Mouse (Mus musculus) kidney, embryonic 15.5 days (tissue): ENCODE results near the gene Gpr142. TPM values are rescaled to one million over a fixed set of nuclear protein-coding genes. Genes with fewer than 3 reads are reported as not detected.

ENCODE experiments used
- ATAC-seq: fragments of 200-750 bp; cut with Nextera tagmentation; replicated peaks from 2 replicates; pipeline ENCODE4 v1.8.0; 2017; ENCODE audit warnings: moderate TSS enrichment; ENCODE audit not compliant: low FRiP score
- H3K27ac ChIP-seq: fragments of 300-500 bp; sonication (generic); 2 replicates; pipeline ENCODE4 v1.5.1; 2015; ENCODE audit warnings: mild to moderate bottlenecking, inconsistent platforms
- H3K27me3 ChIP-seq: fragments of 300-500 bp; sonication (generic); 2 replicates; pipeline ENCODE4 v1.6.1; 2015; ENCODE audit warnings: inconsistent platforms
- H3K36me3 ChIP-seq: fragments of 300-500 bp; sonication (generic); 2 replicates; pipeline ENCODE4 v1.6.1; 2015; ENCODE audit warnings: inconsistent platforms
- H3K4me1 ChIP-seq: fragments of 300-500 bp; sonication (generic); 2 replicates; pipeline ENCODE4 v1.6.1; 2015; ENCODE audit warnings: inconsistent platforms
- H3K4me2 ChIP-seq: fragments of 300-500 bp; sonication (generic); 2 replicates; pipeline ENCODE4 v1.6.1; 2015; ENCODE audit warnings: moderate library complexity, mild to moderate bottlenecking, inconsistent platforms
- H3K4me3 ChIP-seq: fragments of 300-500 bp; sonication (generic); replicated peaks from 2 replicates; pipeline ENCODE4 v1.5.1; 2015; ENCODE audit warnings: mild to moderate bottlenecking, inconsistent platforms
- H3K9ac ChIP-seq: fragments of 300-500 bp; sonication (generic); 2 replicates; pipeline ENCODE4 v1.6.1; 2015; ENCODE audit warnings: mild to moderate bottlenecking, inconsistent platforms
- H3K9me3 ChIP-seq: fragments of 300-500 bp; sonication (generic); replicated peaks from 2 replicates; pipeline ENCODE4 v1.6.1; 2016; ENCODE audit warnings: inconsistent platforms
- WGBS: fragments of 180-500 bp; shearing (Covaris S2); methylation state at CpG from one replicate; pipeline ENCODE4 v1.1.7; 2015; ENCODE audit warnings: mixed read lengths; 5-methylcytosine and 5-hydroxymethylcytosine counted together
- polyA plus RNA-seq: library from polyadenylated mRNA; unstranded; fragments of >200 nt; fragmentation: Nextera tagmentation; extraction: Ambion mirVana; gene quantifications from 2 replicates; pipeline ENCODE4 v1.2.1, GENCODE M21; 2015

The Gpr142 gene
- polyA plus RNA-seq, 1 experiment from 2014 or later, result 0.14 TPM

GRCm38 (mm10) chr11:114802540-114803267 is 4.0 kb downstream of the Gpr142 start:
- H3K4me1 ChIP-seq, result peaks cover 16% of the 10 kb centered on the region
- H3K9ac ChIP-seq, result 0 out of 2 replicates have a peak overlapping the region, but pooled peaks have one; percentile 10
- no peak for ATAC-seq
- no peak overlapping the region for H3K4me3 ChIP-seq
- H3K27ac ChIP-seq, result no peak overlapping the region
- H3K4me2 ChIP-seq, result 0 out of 2 replicates have a peak overlapping the region, but pooled peaks have one; percentile 9
- 61% methylated on average over 15 of the region's 15 CpGs for WGBS
- 0 out of 2 replicates have a peak, but pooled peaks cover 3% of the 10 kb centered on the region for H3K9me3 ChIP-seq
- H3K36me3 ChIP-seq, result no peaks in the 10 kb centered on the region
- no peaks in the 10 kb centered on the region for H3K27me3 ChIP-seq

GRCm38 (mm10) chr11:114803990-114804389 is 5.3 kb downstream of the Gpr142 start:
- Histone ChIP-seq H3K4me3 (no peak overlapping the region), H3K27ac (no peak overlapping the region), H3K4me2 (no peak overlapping the region), H3K9ac (no peak overlapping the region), H3K27me3 (no peaks in the 10 kb centered on the region), H3K4me1 (peaks cover 22% of the 10 kb centered on the region), H3K9me3 (0 out of 2 replicates have a peak, but pooled peaks cover 3% of the 10 kb centered on the region), H3K36me3 (no peaks in the 10 kb centered on the region)
- no peak for ATAC-seq
- WGBS, result 62% methylated on average over 8 of the region's 8 CpGs

- H3K9me3 ChIP-seq, result 0 out of 2 replicates have a peak, but pooled peaks cover under 1% of the 10 kb centered on the region
- WGBS, result 79% methylated on average over 2 of the region's 2 CpGs
- peaks cover 39% of the 10 kb centered on the region for H3K4me1 ChIP-seq
- no peak for ATAC-seq
- H3K36me3 ChIP-seq, result no peaks in the 10 kb centered on the region
- H3K27ac ChIP-seq, result no peak overlapping the region
- no peak overlapping the region for H3K4me2 ChIP-seq
- no peak overlapping the region for H3K4me3 ChIP-seq
- no peaks in the 10 kb centered on the region for H3K27me3 ChIP-seq
- no peak overlapping the region for H3K9ac ChIP-seq
Observed at GRCm38 (mm10) chr11:114807025-114807424, 8.3 kb downstream of the Gpr142 start.

GRCm38 (mm10) chr11:114807686-114808427 is 9.1 kb downstream of the Gpr142 start:
- no peak for ATAC-seq
- Histone ChIP-seq H3K4me2 (no peak overlapping the region), H3K36me3 (no peaks in the 10 kb centered on the region), H3K9me3 (no peaks in the 10 kb centered on the region), H3K27ac (no peak overlapping the region), H3K9ac (no peak overlapping the region), H3K27me3 (no peaks in the 10 kb centered on the region), H3K4me1 (peaks cover 35% of the 10 kb centered on the region), H3K4me3 (no peak overlapping the region)
- 33% methylated on average over 14 of the region's 14 CpGs for WGBS

- no peak overlapping the region for H3K27ac ChIP-seq
- H3K4me3 ChIP-seq, result no peak overlapping the region
- WGBS, result 86% methylated on average over 1 of the region's 1 CpGs
- H3K9ac ChIP-seq, result no peak overlapping the region
- H3K4me2 ChIP-seq, result no peak overlapping the region
- no peaks in the 10 kb centered on the region for H3K36me3 ChIP-seq
- no peak for ATAC-seq
- no peaks in the 10 kb centered on the region for H3K27me3 ChIP-seq
- no peaks in the 10 kb centered on the region for H3K9me3 ChIP-seq
- peaks cover 32% of the 10 kb centered on the region for H3K4me1 ChIP-seq
Observed at GRCm38 (mm10) chr11:114809371-114809770, 10.6 kb downstream of the Gpr142 start.

GRCm38 (mm10) chr11:114810344-114810743 is 11.6 kb downstream of the Gpr142 start:
- H3K4me3 ChIP-seq, result no peak overlapping the region
- H3K27ac ChIP-seq, result peak overlapping the region; percentile 46
- no peak overlapping the region for H3K4me2 ChIP-seq
- no peak overlapping the region for H3K9ac ChIP-seq
- WGBS, result 16% methylated on average over 4 of the region's 4 CpGs
- H3K27me3 ChIP-seq, result no peaks in the 10 kb centered on the region
- H3K36me3 ChIP-seq, result no peaks in the 10 kb centered on the region
- no peaks in the 10 kb centered on the region for H3K9me3 ChIP-seq
- H3K4me1 ChIP-seq, result peaks cover 36% of the 10 kb centered on the region
- no peak for ATAC-seq

GRCm38 (mm10) chr11:114812731-114813240 is 14.1 kb downstream of the Gpr142 start:
- Histone ChIP-seq H3K27ac (no peak overlapping the region), H3K4me2 (no peak overlapping the region), H3K9ac (no peak overlapping the region), H3K4me3 (no peak overlapping the region), H3K27me3 (no peaks in the 10 kb centered on the region), H3K9me3 (no peaks in the 10 kb centered on the region), H3K4me1 (peaks cover 30% of the 10 kb centered on the region), H3K36me3 (no peaks in the 10 kb centered on the region)
- peak; percentile 60 for ATAC-seq
- 3% methylated on average over 6 of the region's 6 CpGs for WGBS

- Histone ChIP-seq H3K4me1 (peaks cover 28% of the 10 kb centered on the region), H3K36me3 (no peaks in the 10 kb centered on the region), H3K9ac (no peak overlapping the region), H3K4me2 (no peak overlapping the region), H3K27me3 (no peaks in the 10 kb centered on the region), H3K4me3 (no peak overlapping the region), H3K27ac (no peak overlapping the region), H3K9me3 (no peaks in the 10 kb centered on the region)
- no peak for ATAC-seq
- 77% methylated on average over 11 of the region's 11 CpGs for WGBS
Observed at GRCm38 (mm10) chr11:114814873-114815592, 16.3 kb downstream of the Gpr142 start.

GRCm38 (mm10) chr11:114816934-114817333 is 18.2 kb downstream of the Gpr142 start:
- no peak overlapping the region for H3K4me2 ChIP-seq
- H3K4me1 ChIP-seq, result peaks cover 24% of the 10 kb centered on the region
- H3K4me3 ChIP-seq, result no peak overlapping the region
- H3K36me3 ChIP-seq, result no peaks in the 10 kb centered on the region
- ATAC-seq, result no peak
- WGBS, result 87% methylated on average over 4 of the region's 4 CpGs
- H3K9me3 ChIP-seq, result no peaks in the 10 kb centered on the region
- 0 out of 2 replicates have a peak overlapping the region, but pooled peaks have one; percentile 4 for H3K9ac ChIP-seq
- H3K27me3 ChIP-seq, result no peaks in the 10 kb centered on the region
- H3K27ac ChIP-seq, result no peak overlapping the region

GRCm38 (mm10) chr11:114818185-114818584 is 19.5 kb downstream of the Gpr142 start:
- H3K27me3 ChIP-seq, result no peaks in the 10 kb centered on the region
- H3K4me1 ChIP-seq, result peaks cover 30% of the 10 kb centered on the region

GRCm38 (mm10) chr11:114819110-114819509 is 20.4 kb downstream of the Gpr142 start:
- ATAC-seq, result no peak
- H3K27ac ChIP-seq, result no peak overlapping the region
- H3K4me3 ChIP-seq, result no peak overlapping the region
- H3K36me3 ChIP-seq, result no peaks in the 10 kb centered on the region
- no peaks in the 10 kb centered on the region for H3K9me3 ChIP-seq
- WGBS, result 45% methylated on average over 2 of the region's 2 CpGs
- H3K9ac ChIP-seq, result no peak overlapping the region
- no peak overlapping the region for H3K4me2 ChIP-seq
- H3K27me3 ChIP-seq, result no peaks in the 10 kb centered on the region
- H3K4me1 ChIP-seq, result peaks cover 39% of the 10 kb centered on the region

More at GRCm38 (mm10) chr11:114818185-114818584, 19.5 kb downstream of the Gpr142 start:
- Histone ChIP-seq H3K9ac (no peak overlapping the region), H3K36me3 (no peaks in the 10 kb centered on the region), H3K4me2 (no peak overlapping the region), H3K27ac (no peak overlapping the region), H3K9me3 (no peaks in the 10 kb centered on the region), H3K4me3 (no peak overlapping the region)
- WGBS, result 90% methylated on average over 7 of the region's 7 CpGs
- no peak for ATAC-seq
